Mouse (Mus musculus): ENCODE measurements around the gene Igfbp4.

Igfbp4 gene

GRCm38 (mm10) chr11:99081566-99081965 is 40.5 kb downstream of the Igfbp4 start:
- DNase-seq (ENCODE audit: low spot score): no peak

DNA sequence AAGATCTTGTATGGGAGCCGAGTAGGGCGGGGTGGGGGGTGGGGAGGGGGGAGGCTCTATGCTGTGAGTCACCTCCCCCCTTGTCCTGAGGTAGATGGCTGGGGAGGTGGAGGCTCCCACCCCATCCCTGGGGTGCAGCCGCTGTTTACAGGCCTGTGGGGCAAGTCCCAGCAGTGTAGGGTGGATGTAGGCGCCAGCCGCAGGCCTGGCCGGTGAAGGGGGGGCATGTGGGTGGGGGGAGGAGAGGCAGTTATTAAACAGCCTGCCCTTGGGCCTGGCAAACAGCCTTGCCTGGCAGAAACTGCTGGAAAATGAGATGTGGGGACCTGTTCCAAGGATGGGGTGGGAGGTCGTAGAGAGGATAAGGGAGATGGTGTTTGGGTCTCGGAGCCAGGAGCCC is 41.1 kb downstream of the Igfbp4 start:
- DNase-seq (ENCODE audit: low spot score): no peak

GRCm38 (mm10) chr11:99083516-99083915 is 42.5 kb downstream of the Igfbp4 start:
- DNase-seq (ENCODE audit: low spot score): no peak

GRCm38 (mm10) chr11:99084366-99084765 is 43.3 kb downstream of the Igfbp4 start:
- DNase-seq (ENCODE audit: low spot score): no peak

GRCm38 (mm10) chr11:99088486-99088885 is 47.4 kb downstream of the Igfbp4 start:
- no peak for DNase-seq (ENCODE audit: low spot score)

DNA sequence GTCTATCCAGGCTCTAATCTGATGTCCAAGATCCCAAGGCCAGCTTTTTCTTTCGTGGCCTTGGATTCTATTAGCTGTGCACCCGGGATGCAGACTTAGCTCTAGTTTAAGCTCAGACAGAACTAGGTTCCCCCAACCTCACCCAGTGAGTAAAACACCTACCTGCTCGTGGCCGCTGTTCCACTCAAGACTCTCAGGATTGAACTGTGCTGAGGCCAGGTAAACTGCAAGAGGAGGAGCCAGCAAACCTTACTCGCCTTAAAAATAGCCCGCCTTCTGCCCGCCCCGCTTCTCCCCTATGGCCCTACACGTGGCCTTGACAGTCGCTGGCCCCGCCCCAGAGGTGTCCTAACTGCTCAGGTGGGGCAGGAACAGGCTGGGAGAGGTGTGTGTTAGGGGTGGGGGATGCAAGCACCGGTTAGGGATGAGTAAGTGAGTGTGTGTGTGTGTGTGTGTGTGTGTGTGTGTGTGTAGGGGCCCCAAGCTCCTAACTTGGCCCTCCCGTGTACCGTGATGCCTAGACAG is 48.1 kb downstream of the Igfbp4 start, which contains the start of gene Tns4:
TSS of gene Tns4 (minus strand) at position 230 of the 525 bp plus-strand sequence.
- DNase-seq (ENCODE audit: low spot score): no peak

DNA sequence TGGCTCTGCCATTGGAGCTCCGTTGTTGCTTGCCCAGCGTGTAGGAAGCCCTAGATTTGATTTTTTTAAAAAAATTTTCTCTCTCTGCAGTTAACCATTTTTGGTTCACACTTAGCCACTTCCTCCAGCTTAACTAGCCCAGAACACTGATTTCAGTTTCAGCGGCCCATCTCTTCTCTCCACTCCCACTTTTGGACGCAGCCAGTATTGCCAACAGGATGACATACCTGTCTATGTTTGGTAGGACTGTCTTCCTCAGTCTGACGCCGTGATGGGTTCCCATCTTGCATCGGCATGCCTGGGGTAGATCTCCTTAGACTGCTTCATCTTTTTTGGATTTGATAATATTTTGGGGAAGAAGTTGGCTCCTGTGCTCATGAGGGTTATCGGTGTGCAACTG is 49.3 kb downstream of the Igfbp4 start:
- DNase-seq (ENCODE audit: low spot score): peak; percentile 17

DNA sequence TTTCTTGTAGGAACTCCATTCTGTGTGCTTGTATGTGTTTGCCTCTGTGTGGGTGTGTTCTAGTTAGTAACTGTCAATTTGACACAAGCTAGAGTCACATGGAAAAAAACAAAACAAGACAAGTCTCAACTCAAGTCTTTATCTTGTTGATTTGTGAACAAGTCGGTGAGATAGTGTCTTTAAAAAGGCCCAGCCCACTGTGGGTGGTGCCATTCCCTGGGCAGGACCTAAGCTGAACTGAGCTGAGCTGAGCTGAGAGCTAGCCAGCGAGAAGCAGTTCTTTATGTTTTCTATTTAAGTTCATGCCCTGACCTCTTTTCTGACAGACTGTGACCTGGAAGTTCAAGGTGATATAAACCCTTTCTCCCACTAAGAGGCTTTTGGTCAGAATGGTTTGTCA is 50.6 kb downstream of the Igfbp4 start:
- no peak for DNase-seq (ENCODE audit: low spot score)

DNA sequence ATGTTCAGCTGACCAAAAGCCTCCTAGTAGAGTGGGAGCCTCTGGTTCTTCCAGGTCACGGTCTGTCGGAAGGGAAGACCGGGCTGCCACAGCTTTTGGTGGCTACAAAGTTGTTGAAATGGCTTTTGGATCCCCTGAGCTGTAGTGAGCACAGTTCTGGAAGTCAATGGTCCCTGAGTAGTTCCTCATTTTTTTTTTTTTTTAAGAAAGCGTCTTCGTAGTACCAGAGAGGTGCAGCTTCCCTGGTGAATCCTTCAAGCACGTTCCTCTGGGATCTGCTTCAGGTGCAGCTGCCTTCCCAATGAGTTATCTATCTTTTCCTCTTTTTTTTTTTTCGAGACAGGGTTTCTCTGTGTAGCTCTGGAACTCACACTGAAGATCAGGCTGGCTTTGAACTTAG is 52.7 kb downstream of the Igfbp4 start:
- no peak for DNase-seq (ENCODE audit: low spot score)

DNA sequence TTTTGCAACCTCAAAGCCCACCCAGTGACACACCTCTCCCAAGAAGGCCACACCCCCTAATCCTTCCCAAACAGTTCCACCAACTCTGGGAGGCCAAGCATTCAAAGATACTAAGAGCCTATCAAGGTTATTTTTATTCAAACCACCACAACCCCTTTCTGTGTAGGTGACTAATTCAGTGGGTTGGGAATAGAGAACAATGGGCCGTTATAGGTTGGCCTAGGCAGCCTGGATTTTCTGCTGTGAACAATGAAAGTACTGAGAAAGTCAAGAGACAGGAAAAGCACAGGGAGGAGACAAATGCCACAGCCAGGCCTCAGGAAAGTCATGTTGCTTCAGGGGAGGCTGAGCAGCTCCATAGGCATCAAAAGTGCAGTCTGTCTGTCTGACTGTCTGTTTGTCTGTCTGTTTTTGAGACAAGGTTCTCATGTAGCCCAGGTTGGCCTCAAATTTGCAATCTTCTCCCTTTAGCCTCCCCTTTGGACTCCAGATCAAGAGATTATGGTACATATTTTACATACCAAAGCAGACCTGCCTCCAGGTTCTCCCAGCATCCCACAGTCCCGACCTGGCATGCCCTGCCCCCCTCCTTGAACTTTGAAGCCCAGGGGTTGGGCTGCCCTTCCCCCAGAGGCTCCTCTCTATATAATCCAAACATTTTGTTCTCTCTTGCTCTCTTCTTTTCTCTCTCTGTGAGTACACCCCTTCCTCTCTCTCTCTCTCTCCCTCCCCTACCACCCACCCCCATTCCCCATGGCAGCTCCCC is 54.0 kb downstream of the Igfbp4 start:
- DNase-seq (ENCODE audit: low spot score): no peak

DNA sequence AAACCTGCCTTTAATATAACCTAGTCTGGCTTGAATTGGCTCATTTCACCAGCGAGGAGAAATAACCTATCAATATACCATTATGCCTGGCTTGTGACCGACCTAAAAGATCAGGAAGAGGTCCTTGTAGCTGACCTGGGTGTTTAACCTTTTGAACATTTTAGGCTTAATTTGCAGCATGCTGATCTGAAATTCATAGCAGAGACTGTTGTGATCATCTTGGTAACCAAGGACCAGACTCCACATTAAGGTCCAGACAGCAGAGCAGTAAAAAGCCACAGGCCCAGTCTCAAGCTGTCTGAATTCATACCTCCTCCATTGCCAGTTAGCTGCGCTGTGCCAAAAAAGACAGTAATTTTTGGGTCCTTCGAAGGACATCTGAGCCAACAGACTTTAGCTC is 54.7 kb downstream of the Igfbp4 start:
- no peak for DNase-seq (ENCODE audit: low spot score)

DNA sequence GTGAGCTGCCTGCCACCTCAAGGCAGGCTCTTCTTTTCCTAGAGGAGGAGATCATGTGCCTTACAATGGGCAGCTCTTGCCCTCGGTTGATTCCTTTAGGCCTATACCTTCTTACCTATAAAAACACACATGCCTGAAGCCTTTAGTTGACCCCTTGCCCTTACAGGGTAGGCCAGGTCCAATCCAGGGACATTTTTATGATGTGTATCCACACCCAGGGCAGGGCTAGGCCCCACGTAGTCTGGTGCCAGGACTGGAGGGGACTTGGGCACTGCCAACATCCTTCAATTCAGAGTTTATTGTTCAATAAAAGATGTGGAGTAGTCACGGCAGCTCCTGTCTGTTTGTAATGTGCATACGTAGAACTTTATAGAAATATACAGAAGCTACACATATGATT is 55.4 kb downstream of the Igfbp4 start:
- DNase-seq (ENCODE audit: low spot score): no peak

DNA sequence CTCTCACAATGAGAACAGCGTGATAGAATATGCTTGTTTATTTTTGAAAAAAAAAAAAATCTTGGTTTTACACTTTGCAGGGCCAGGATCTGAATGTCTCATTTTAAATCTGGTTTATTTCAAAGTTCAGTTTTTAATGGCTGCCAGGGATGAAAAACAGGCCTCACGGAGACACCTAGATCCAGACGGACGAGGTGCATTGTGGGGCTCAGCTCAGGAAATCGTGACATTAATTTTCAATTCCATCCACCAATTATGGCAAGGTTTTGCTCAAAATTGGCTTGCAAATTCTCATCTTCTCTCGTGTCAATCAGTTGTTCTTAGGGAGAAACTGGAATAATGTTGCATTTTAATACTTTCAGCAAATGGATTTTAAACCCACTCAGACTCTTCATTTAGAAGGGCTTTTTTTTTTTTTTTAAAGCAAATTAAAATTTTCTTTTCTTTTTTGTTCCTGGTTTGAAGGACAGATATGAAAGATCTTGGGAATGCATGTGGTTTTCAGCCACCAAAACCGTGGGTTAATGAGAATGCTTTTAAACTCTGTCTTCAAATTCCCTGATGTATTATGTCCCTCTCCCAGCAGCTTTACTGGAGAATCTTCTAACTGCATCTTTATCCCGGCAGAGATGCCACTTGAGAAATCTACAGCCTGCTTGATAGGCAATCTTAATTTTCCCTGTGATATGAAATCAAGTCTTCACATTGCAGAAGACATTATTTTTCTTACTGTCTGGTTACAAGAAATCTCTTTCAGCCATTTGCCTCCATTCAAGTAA is 56.1 kb downstream of the Igfbp4 start:
- no peak for DNase-seq (ENCODE audit: low spot score)

DNA sequence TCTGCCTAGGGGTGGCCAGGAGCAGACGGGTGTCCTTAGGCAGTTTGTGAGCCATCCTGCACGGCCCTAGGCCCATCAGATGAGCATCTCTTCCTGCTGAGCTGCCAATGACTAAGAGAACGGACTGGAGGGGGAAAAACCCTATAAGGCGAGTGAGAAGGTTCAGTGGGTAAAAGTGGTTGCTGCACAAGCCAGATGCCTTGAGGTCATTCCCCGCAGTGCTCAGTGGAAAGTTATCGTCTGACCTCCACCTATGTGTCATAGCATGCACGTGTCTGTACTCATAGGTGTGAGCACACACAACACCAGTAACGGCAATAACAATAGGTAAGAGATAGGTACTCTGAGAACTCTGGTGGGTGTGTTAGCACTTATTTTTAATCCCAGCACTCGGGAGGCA is 57.9 kb downstream of the Igfbp4 start:
- no peak for DNase-seq (ENCODE audit: low spot score)

DNA sequence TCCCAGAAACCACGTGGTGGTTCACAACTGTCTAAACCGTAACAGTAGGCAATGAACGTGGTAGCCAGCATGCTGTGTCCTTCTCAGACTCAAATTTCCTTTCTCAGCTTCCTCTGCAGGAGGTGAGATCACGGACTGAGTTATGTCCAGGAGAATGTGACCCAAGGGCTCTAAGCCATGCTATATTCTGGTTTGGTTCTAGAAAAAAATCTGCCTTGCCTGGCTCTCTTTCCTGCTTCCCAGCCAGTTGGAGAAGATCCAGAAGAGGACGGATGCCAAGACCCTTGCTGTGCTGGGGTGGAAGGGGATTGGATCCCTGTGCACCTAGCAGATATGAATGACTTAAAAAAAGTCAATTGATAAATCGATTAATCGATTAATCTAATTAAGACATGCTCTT is 58.5 kb downstream of the Igfbp4 start:
- DNase-seq (ENCODE audit: low spot score): no peak

- DNase-seq (ENCODE audit: low spot score): no peak
These were observed 59.2 kb downstream of the Igfbp4 start for GRCm38 (mm10) chr11:99100215-99100614.

GRCm38 (mm10) chr11:99101693-99102092 is 60.6 kb downstream of the Igfbp4 start:
- DNase-seq (ENCODE audit: low spot score): no peak

- DNase-seq (ENCODE audit: low spot score): no peak
These were observed 61.7 kb downstream of the Igfbp4 start for GRCm38 (mm10) chr11:99102575-99103270.
